Mouse (Mus musculus): ENCODE results near the gene Rnf24.
A peak's percentile ranks its signal among the peaks of the same experiment; 100 is the strongest.

Gene Rnf24

GRCm38 (mm10) chr2:131262680-131263670, 89.7 kb downstream of the Rnf24 start:
- DNase-seq (ENCODE audit: low spot score), result peak; percentile 27

- DNase-seq (ENCODE audit: low spot score), result peak; percentile 98
Measured at GRCm38 (mm10) chr2:131262213-131262672, 90.4 kb downstream of the Rnf24 start, which contains the start of gene Pank2. Gene Pank2, plus strand, starts transcription at chr2:131262495.

- no peak for DNase-seq (ENCODE audit: low spot score)
Measured at GRCm38 (mm10) chr2:131261481-131262212, 91.0 kb downstream of the Rnf24 start.

- no peak for DNase-seq (ENCODE audit: low spot score)
Measured at GRCm38 (mm10) chr2:131260544-131261307, 92.0 kb downstream of the Rnf24 start.

GRCm38 (mm10) chr2:131258693-131259092, 94.0 kb downstream of the Rnf24 start:
- DNase-seq (ENCODE audit: low spot score), result no peak

GRCm38 (mm10) chr2:131255738-131256137, 97.0 kb downstream of the Rnf24 start:
- no peak for DNase-seq (ENCODE audit: low spot score)

GRCm38 (mm10) chr2:131254329-131254713, 98.4 kb downstream of the Rnf24 start:
- DNase-seq (ENCODE audit: low spot score), result no peak

GRCm38 (mm10) chr2:131253681-131254328, 98.9 kb downstream of the Rnf24 start:
- peak; percentile 78 for DNase-seq (ENCODE audit: low spot score)
